Mouse (Mus musculus) intestine, postnatal 0 days (tissue): Measurements from ENCODE around the gene Nell2. TPM values are rescaled to one million over a fixed set of nuclear protein-coding genes. Genes with fewer than 3 reads are reported as not detected.

Experiments
- ATAC-seq: fragments of 200-750 bp; cut with Nextera tagmentation; 2 replicates; pipeline ENCODE4 v1.8.0; 2017; ENCODE audit warnings: mild to moderate bottlenecking, moderate TSS enrichment, moderate library complexity
- H3K27ac ChIP-seq: fragments of 300-500 bp; sonication (generic); 2 replicates; pipeline ENCODE4 v1.5.1; 2014; ENCODE audit warnings: mild to moderate bottlenecking, low read depth, low read length, moderate library complexity
- H3K27me3 ChIP-seq: fragments of 300-500 bp; sonication (generic); replicated peaks from 2 replicates; pipeline ENCODE4 v1.6.1; 2014; ENCODE audit warnings: low read length, mixed read lengths; ENCODE audit not compliant: control insufficient read depth, insufficient read depth
- H3K36me3 ChIP-seq: fragments of 300-500 bp; sonication (generic); 2 replicates; pipeline ENCODE4 v1.6.1; 2014; ENCODE audit warnings: mild to moderate bottlenecking, moderate library complexity; ENCODE audit not compliant: control insufficient read depth, insufficient read depth
- H3K4me1 ChIP-seq: fragments of 300-500 bp; sonication (generic); replicated peaks from 2 replicates; pipeline ENCODE4 v1.6.1; 2014; ENCODE audit warnings: antibody characterized with exemption, low read length, mixed read lengths; ENCODE audit not compliant: control insufficient read depth, insufficient read depth
- H3K4me2 ChIP-seq: fragments of 300-500 bp; sonication (generic); replicated peaks from 2 replicates; pipeline ENCODE4 v1.6.1; 2014; ENCODE audit warnings: low read depth, mild to moderate bottlenecking, moderate library complexity
- H3K4me3 ChIP-seq: fragments of 300-500 bp; sonication (generic); 2 replicates; pipeline ENCODE4 v1.5.1; 2014; ENCODE audit warnings: low read depth, low read length
- H3K9ac ChIP-seq: fragments of 300-500 bp; sonication (generic); 2 replicates; pipeline ENCODE4 v1.6.1; 2014; ENCODE audit warnings: mild to moderate bottlenecking, low read depth, low read length
- H3K9me3 ChIP-seq: fragments of 300-500 bp; sonication (generic); 2 replicates; pipeline ENCODE4 v1.6.1; 2016; ENCODE audit warnings: mixed run types; ENCODE audit not compliant: control insufficient read depth
- CTCF ChIP-seq: sonication (generic); IDR thresholded peaks from 2 replicates; pipeline ENCODE4 v1.5.1; 2016; ENCODE audit warnings: low read depth, mild to moderate bottlenecking, control low read depth, antibody characterized with exemption, moderate library complexity
- WGBS: fragments of 180-500 bp; shearing (Covaris S2); extraction: QIAGEN DNeasy Blood & Tissue Kit; methylation state at CpG from one replicate; pipeline ENCODE4 v1.1.7; 2014; 5-methylcytosine and 5-hydroxymethylcytosine counted together
- polyA plus RNA-seq: library from polyadenylated mRNA; unstranded; fragments of >200 nt; fragmentation: Nextera tagmentation; extraction: Ambion mirVana; gene quantifications from 2 replicates; pipeline ENCODE4 v1.2.1, GENCODE M21; 2015

Gene Nell2
- polyA plus RNA-seq, 1 experiment from 2014 or later: 4.9 TPM

- Histone ChIP-seq H3K27ac (no peak overlapping the region), H3K4me2 (no peak overlapping the region), H3K4me3 (no peak overlapping the region), H3K9ac (no peak overlapping the region), H3K27me3 (no peaks in the 10 kb centered on the region), H3K4me1 (no peaks in the 10 kb centered on the region), H3K9me3 (no peaks in the 10 kb centered on the region), H3K36me3 (no peaks in the 10 kb centered on the region)
- WGBS: 64% methylated on average over 16 of the region's 16 CpGs
- no peak for TF ChIP-seq CTCF
- no peak for ATAC-seq
Observed at GRCm38 (mm10) chr15:95314121-95314807, 214.1 kb downstream of the Nell2 start.

- TF ChIP-seq CTCF: no peak
- Histone ChIP-seq H3K36me3 (no peaks in the 10 kb centered on the region), H3K9ac (no peak overlapping the region), H3K27me3 (no peaks in the 10 kb centered on the region), H3K9me3 (no peaks in the 10 kb centered on the region), H3K27ac (no peak overlapping the region), H3K4me1 (no peaks in the 10 kb centered on the region), H3K4me2 (no peak overlapping the region), H3K4me3 (no peak overlapping the region)
- WGBS: 75% methylated on average over 5 of the region's 5 CpGs
- ATAC-seq: no peak
Observed at GRCm38 (mm10) chr15:95313286-95313685, 215.1 kb downstream of the Nell2 start.

GRCm38 (mm10) chr15:95304102-95304501 lies 224.3 kb downstream of the Nell2 start:
- no peak for ATAC-seq
- Histone ChIP-seq H3K4me2 (no peak overlapping the region), H3K9ac (no peak overlapping the region), H3K4me3 (no peak overlapping the region), H3K36me3 (no peaks in the 10 kb centered on the region), H3K9me3 (no peaks in the 10 kb centered on the region), H3K27me3 (no peaks in the 10 kb centered on the region), H3K27ac (no peak overlapping the region), H3K4me1 (no peaks in the 10 kb centered on the region)
- TF ChIP-seq CTCF: no peak
- 84% methylated on average over 8 of the region's 8 CpGs for WGBS

DNA sequence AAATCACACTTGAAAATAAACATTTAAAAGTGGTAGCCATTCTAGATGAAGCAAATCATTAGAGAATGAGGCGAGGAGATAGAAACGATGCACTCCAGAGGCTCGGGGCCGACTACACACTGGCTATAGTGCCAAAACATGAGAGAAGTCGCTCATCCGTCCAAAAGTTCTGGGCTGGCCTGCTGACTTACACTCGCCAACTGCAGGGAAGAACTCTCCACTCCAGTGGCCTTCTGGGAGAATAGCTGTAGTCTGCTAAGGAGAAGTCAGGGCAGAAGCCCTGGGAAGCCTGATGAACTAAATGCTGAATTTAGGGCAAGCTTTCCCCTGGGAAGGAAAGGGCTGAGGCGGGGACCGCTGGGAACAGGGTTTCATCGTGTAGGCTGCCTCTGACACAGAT lies 231.8 kb downstream of the Nell2 start:
- ATAC-seq: no peak
- WGBS: 89% methylated on average over 10 of the region's 10 CpGs

GRCm38 (mm10) chr15:95289047-95289446 lies 239.3 kb downstream of the Nell2 start:
- no peak overlapping the region for H3K4me3 ChIP-seq
- no peaks in the 10 kb centered on the region for H3K27me3 ChIP-seq
- H3K27ac ChIP-seq: no peak overlapping the region
- TF ChIP-seq CTCF: no peak
- H3K4me2 ChIP-seq: no peak overlapping the region
- WGBS: 56% methylated on average over 10 of the region's 10 CpGs
- no peaks in the 10 kb centered on the region for H3K36me3 ChIP-seq
- no peaks in the 10 kb centered on the region for H3K4me1 ChIP-seq
- no peaks in the 10 kb centered on the region for H3K9me3 ChIP-seq
- no peak overlapping the region for H3K9ac ChIP-seq
- ATAC-seq: no peak

More for the DNA sequence above, 231.8 kb downstream of the Nell2 start:
- Histone ChIP-seq H3K27ac (no peak overlapping the region), H3K4me2 (no peak overlapping the region), H3K27me3 (no peaks in the 10 kb centered on the region), H3K4me1 (no peaks in the 10 kb centered on the region), H3K36me3 (no peaks in the 10 kb centered on the region), H3K9ac (no peak overlapping the region), H3K9me3 (no peaks in the 10 kb centered on the region), H3K4me3 (no peak overlapping the region)
- no peak for TF ChIP-seq CTCF

- no peak for ATAC-seq
Observed at GRCm38 (mm10) chr15:95285199-95285598, 243.2 kb downstream of the Nell2 start.

More at GRCm38 (mm10) chr15:95285199-95285598, 243.2 kb downstream of the Nell2 start:
- no peaks in the 10 kb centered on the region for H3K9me3 ChIP-seq
- H3K36me3 ChIP-seq: no peaks in the 10 kb centered on the region
- no peak for TF ChIP-seq CTCF
- WGBS: 74% methylated on average over 6 of the region's 6 CpGs
- no peak overlapping the region for H3K4me3 ChIP-seq
- no peaks in the 10 kb centered on the region for H3K27me3 ChIP-seq
- H3K4me1 ChIP-seq: no peaks in the 10 kb centered on the region
- H3K9ac ChIP-seq: no peak overlapping the region
- no peak overlapping the region for H3K4me2 ChIP-seq
- no peak overlapping the region for H3K27ac ChIP-seq
